Mouse (Mus musculus) heart, adult 2 months (tissue): ENCODE results near the gene Spata31d1b.

Experiments
- CTCF ChIP-seq: fragments of 200-600 bp; IDR thresholded peaks from 2 replicates; pipeline ENCODE4 v1.8.1; 2022; ENCODE audit warnings: antibody characterized with exemption, mild to moderate bottlenecking, moderate library complexity
- EP300 ChIP-seq: fragments of 200-500 bp; IDR thresholded peaks from 2 replicates; pipeline ENCODE4 v1.6.1; 2011; ENCODE audit warnings: low read depth, low read length, control low read depth; ENCODE audit not compliant: insufficient read depth
- POLR2A ChIP-seq: fragments of 200-500 bp; IDR thresholded peaks from 2 replicates; pipeline ENCODE4 v1.6.1; 2011; ENCODE audit warnings: mild to moderate bottlenecking, low read depth, low read length, control low read depth; ENCODE audit not compliant: insufficient read depth

- TF ChIP-seq POLR2A (no peak), CTCF (no peak), EP300 (no peak)
Measured at GRCm38 (mm10) chr13:59745462-59745861, 33.4 kb downstream of the Spata31d1b start.
